Mouse (Mus musculus) bone marrow macrophage, adult 2 months (primary cell): ENCODE measurements around the gene Slc25a13.

Experiments
- CTCF ChIP-seq: IDR thresholded peaks from 2 replicates; pipeline ENCODE4 v1.5.1; 2012; ENCODE audit warnings: low read depth, mild to moderate bottlenecking, low read length, moderate library complexity
- POLR2A ChIP-seq: IDR thresholded peaks from 2 replicates; pipeline ENCODE4 v1.6.1; 2012; ENCODE audit warnings: mild to moderate bottlenecking, low read depth, low read length, borderline replicate concordance

DNA sequence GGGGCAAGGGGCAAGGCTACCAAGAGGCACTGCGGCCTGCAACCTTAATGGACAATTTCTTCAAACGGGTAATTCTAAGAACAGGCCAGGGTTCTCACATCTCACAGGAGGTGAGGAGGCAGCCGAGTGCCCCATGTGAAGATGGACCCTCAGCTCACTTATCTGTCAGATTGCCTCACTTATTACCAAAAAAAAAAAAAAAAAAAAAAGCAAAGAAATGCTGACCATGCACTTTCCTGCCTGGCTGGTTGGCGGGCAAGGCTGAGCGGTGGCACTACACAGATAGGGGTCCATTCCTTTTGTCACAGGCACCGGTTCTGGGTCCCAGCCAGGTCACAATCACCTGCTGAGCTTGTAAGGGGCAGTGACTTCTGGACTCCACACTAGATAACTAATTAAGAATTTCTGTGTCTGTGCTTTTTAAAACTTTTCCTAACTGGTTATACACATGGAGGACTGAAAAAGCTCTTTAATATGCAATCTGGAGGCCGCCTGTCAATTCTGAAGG lies 141.0 kb downstream of the Slc25a13 start:
- TF ChIP-seq CTCF, result no peak
- no peak for TF ChIP-seq POLR2A
